Mouse (Mus musculus) forebrain, embryonic 13.5 days (tissue): ENCODE measurements around the gene Fam129c. TPM values are rescaled to one million over a fixed set of nuclear protein-coding genes. Genes with fewer than 3 reads are reported as not detected.
A peak's percentile ranks its signal among the peaks of the same experiment; 100 is the strongest.

Experiments
- ATAC-seq: fragments of 200-750 bp; cut with Nextera tagmentation; 2 replicates; pipeline ENCODE4 v1.8.0; 2017
- H3K27ac ChIP-seq: fragments of 300-500 bp; sonication (generic); 2 replicates; pipeline ENCODE4 v1.5.1; 2015; ENCODE audit warnings: inconsistent platforms, mild to moderate bottlenecking, moderate library complexity
- H3K27me3 ChIP-seq: fragments of 300-500 bp; sonication (generic); 2 replicates; pipeline ENCODE4 v1.6.1; 2015; ENCODE audit warnings: mild to moderate bottlenecking, inconsistent platforms
- H3K36me3 ChIP-seq: fragments of 300-500 bp; sonication (generic); 2 replicates; pipeline ENCODE4 v1.6.1; 2015; ENCODE audit warnings: mild to moderate bottlenecking, inconsistent platforms; ENCODE audit not compliant: poor library complexity, severe bottlenecking
- H3K4me1 ChIP-seq: fragments of 300-500 bp; sonication (generic); 2 replicates; pipeline ENCODE4 v1.6.1; 2015; ENCODE audit warnings: inconsistent platforms
- H3K4me2 ChIP-seq: fragments of 300-500 bp; sonication (generic); 2 replicates; pipeline ENCODE4 v1.6.1; 2015; ENCODE audit warnings: inconsistent platforms, mild to moderate bottlenecking, moderate library complexity
- H3K4me3 ChIP-seq: fragments of 300-500 bp; sonication (generic); 2 replicates; pipeline ENCODE4 v1.5.1; 2015; ENCODE audit warnings: mild to moderate bottlenecking, inconsistent platforms
- H3K9ac ChIP-seq: fragments of 300-500 bp; sonication (generic); 2 replicates; pipeline ENCODE4 v1.6.1; 2015; ENCODE audit warnings: mild to moderate bottlenecking, inconsistent platforms
- H3K9me3 ChIP-seq: fragments of 300-500 bp; sonication (generic); replicated peaks from 2 replicates; pipeline ENCODE4 v1.6.1; 2016; ENCODE audit warnings: inconsistent platforms
- WGBS: fragments of 180-500 bp; shearing (Covaris S2); methylation state at CpG from one replicate; pipeline ENCODE4 v1.1.7; 2015; 5-methylcytosine and 5-hydroxymethylcytosine counted together
- polyA plus RNA-seq: library from polyadenylated mRNA; unstranded; fragments of >200 nt; fragmentation: Nextera tagmentation; extraction: Ambion mirVana; gene quantifications from 2 replicates; pipeline ENCODE4 v1.2.1, GENCODE M21; 2015

The Fam129c gene
- polyA plus RNA-seq, 1 experiment from 2014 or later, result 5.1 TPM

DNA sequence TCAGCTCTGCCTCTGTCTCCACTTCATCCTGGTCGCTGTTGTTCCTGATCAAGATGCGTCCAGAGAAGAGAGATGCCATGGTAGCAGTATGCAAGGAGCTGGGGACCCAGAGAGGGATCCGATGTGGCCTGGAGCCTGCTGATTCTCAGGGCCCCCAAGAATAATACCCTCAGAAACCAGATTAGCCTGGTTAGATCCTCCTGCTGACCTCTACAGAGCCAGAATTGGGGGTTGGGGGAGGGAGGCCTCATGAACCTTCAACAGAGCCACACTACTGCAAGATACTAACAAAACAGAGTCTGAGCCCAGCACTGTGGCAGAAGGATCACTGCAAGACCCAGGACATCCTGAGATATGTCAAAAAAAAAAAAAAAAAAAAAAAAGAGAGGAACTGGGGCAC is 30.9 kb upstream of the Fam129c start, which contains the start of gene Nxnl1:
Nxnl1 (minus strand) TSS at position 101 of the 400 bp plus-strand sequence.
- Histone ChIP-seq H3K9ac (no peak within 1 kb of the TSS), H3K4me3 (no peak within 1 kb of the TSS), H3K36me3 (no peaks in the 10 kb centered on the region), H3K4me1 (peaks cover 33% of the 10 kb centered on the region), H3K27ac (no peak within 1 kb of the TSS), H3K9me3 (no peaks in the 10 kb centered on the region), H3K4me2 (no peak within 1 kb of the TSS), H3K27me3 (peaks cover 27% of the 10 kb centered on the region)
- WGBS, result 39% methylated on average over 3 of the region's 3 CpGs
- no peak for ATAC-seq

DNA sequence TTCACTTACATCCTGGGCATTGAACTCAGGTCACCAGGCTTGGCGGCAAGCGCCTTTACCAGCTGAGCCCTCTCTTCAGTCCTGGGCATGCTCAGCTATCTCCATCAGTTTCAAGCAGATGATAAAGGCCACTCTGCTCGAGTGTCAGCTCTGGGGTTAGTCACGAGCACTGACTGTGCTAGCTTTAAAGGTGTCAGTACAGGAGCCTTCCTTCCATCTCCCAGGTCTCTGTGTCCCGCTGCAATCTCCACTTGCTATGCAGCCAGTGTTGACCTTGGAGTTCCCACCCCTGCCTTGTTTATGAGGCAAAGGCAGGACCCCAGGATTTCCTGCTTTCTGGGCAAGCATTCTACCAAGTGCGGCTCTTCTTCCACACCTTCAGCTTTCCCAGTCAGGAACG is 29.9 kb upstream of the Fam129c start:
- Histone ChIP-seq H3K27ac (0 out of 2 replicates have a peak overlapping the region, but pooled peaks have one; percentile 67), H3K4me3 (no peak overlapping the region), H3K36me3 (no peaks in the 10 kb centered on the region), H3K9me3 (no peaks in the 10 kb centered on the region), H3K4me2 (no peak overlapping the region), H3K9ac (no peak overlapping the region), H3K27me3 (peaks cover 16% of the 10 kb centered on the region), H3K4me1 (peaks cover 42% of the 10 kb centered on the region)
- no peak for ATAC-seq
- 85% methylated on average over 7 of the region's 7 CpGs for WGBS

GRCm38 (mm10) chr8:71568387-71568937 is 29.0 kb upstream of the Fam129c start, which contains the start of gene Slc27a1:
Gene Slc27a1 (plus strand): TSS chr8:71568882.
- Histone ChIP-seq H3K36me3 (no peaks in the 10 kb centered on the region), H3K27me3 (peaks cover 8% of the 10 kb centered on the region), H3K9me3 (no peaks in the 10 kb centered on the region), H3K9ac (peak within 1 kb of the TSS; percentile 82), H3K4me3 (peak within 1 kb of the TSS; percentile 52), H3K4me2 (peak within 1 kb of the TSS; percentile 83), H3K27ac (peak within 1 kb of the TSS; percentile 67), H3K4me1 (peaks cover 44% of the 10 kb centered on the region)
- WGBS, result 14% methylated on average over 13 of the region's 13 CpGs
- no peak for ATAC-seq

DNA sequence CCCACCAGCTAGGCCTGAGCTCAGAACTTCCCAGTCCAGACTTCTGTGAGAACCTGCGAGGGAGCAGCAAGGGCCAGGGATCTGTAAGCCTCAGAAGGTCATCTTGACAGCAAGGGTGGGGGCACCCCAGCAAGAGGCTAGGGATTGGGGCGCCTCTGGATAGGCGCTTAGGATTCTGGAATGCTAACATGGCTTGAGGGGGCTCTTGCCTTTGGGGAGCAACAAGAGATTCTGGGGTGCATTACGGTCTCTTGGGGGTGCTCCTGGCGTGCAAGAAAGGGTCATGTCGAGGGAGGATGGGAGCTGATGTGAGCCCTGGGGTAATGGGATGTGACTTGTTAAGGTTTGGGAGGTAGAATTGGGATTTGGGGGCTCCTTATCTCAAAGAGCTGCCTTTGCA is 28.5 kb upstream of the Fam129c start:
- Histone ChIP-seq H3K27ac (peak overlapping the region; percentile 67), H3K9ac (peak overlapping the region; percentile 82; the same call in 1 of the 2 replicates)
- 17% methylated on average over 6 of the region's 6 CpGs for WGBS

GRCm38 (mm10) chr8:71569366-71570290 is 27.8 kb upstream of the Fam129c start:
- under 1% methylated on average over 51 of the region's 51 CpGs for WGBS
- peaks cover 52% of the 10 kb centered on the region for H3K4me1 ChIP-seq
- peaks cover 5% of the 10 kb centered on the region for H3K27me3 ChIP-seq
- peak overlapping the region; percentile 83 for H3K4me2 ChIP-seq
- H3K4me3 ChIP-seq, result peak overlapping the region; percentile 52
- no peaks in the 10 kb centered on the region for H3K36me3 ChIP-seq
- ATAC-seq, result peak; percentile 82
- peak overlapping the region; percentile 82 for H3K9ac ChIP-seq
- no peaks in the 10 kb centered on the region for H3K9me3 ChIP-seq
- H3K27ac ChIP-seq, result peak overlapping the region; percentile 67

More for the DNA sequence above, 28.5 kb upstream of the Fam129c start:
- H3K4me3 ChIP-seq, result peak overlapping the region; percentile 52
- peaks cover 5% of the 10 kb centered on the region for H3K27me3 ChIP-seq
- no peaks in the 10 kb centered on the region for H3K9me3 ChIP-seq
- peaks cover 45% of the 10 kb centered on the region for H3K4me1 ChIP-seq
- H3K36me3 ChIP-seq, result no peaks in the 10 kb centered on the region
- peak overlapping the region; percentile 83 for H3K4me2 ChIP-seq
- no peak for ATAC-seq

GRCm38 (mm10) chr8:71570291-71570954 is 27.0 kb upstream of the Fam129c start:
- H3K4me2 ChIP-seq, result peak overlapping the region; percentile 83
- H3K27ac ChIP-seq, result peak overlapping the region; percentile 63
- WGBS, result under 1% methylated on average over 41 of the region's 41 CpGs
- H3K36me3 ChIP-seq, result no peaks in the 10 kb centered on the region
- peak; percentile 88 for ATAC-seq
- H3K9me3 ChIP-seq, result no peaks in the 10 kb centered on the region
- peaks cover 4% of the 10 kb centered on the region for H3K27me3 ChIP-seq
- H3K4me3 ChIP-seq, result peak overlapping the region; percentile 52
- peak overlapping the region; percentile 82 for H3K9ac ChIP-seq
- peaks cover 52% of the 10 kb centered on the region for H3K4me1 ChIP-seq

- H3K4me2 ChIP-seq, result peak overlapping the region; percentile 83
- no peaks in the 10 kb centered on the region for H3K27me3 ChIP-seq
- H3K9ac ChIP-seq, result no peak overlapping the region
- no peaks in the 10 kb centered on the region for H3K36me3 ChIP-seq
- no peak for ATAC-seq
- WGBS, result 86% methylated on average over 2 of the region's 2 CpGs
- H3K4me1 ChIP-seq, result peaks cover 52% of the 10 kb centered on the region
- H3K4me3 ChIP-seq, result peak overlapping the region; percentile 52
- peak overlapping the region; percentile 91 for H3K27ac ChIP-seq
- H3K9me3 ChIP-seq, result no peaks in the 10 kb centered on the region
These were observed 25.4 kb upstream of the Fam129c start for GRCm38 (mm10) chr8:71572077-71572476.

DNA sequence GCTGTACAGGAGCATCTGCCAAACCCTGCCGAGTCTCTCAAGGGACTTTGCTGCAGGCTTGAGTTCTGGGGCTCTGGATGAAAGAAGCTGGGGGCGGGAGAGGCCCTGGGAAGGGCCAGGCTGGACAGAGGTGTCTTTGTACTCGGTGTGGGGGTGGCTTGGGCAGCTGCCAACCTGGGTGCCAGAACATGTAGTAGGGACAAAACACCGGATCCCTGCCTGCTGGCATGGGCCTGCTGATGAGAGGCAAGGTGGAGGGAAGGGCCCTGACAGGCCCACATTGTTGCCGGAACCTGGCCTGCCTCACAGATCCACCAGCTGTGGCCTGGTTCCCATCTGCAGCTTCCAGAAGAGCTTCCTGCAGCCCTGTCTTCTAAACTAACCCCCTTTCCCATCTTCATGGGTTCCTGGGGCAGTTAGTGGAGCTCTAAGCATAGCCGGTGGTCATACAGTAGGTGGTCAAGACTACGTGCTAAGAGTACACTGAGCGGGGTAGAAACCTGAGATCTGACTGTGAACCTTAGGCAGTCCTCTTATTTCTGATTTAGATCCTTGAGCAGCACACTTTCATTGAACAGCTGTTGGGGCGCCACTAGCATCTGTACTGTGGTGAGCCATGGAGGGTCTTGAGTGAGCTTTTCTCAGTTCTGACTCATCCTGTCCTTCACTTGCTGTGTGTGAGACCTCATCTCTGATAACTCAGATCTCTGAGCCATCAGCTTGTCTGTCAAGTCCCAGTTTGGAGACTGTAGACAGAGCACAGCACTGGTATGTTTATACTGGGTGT is 24.4 kb upstream of the Fam129c start:
- 56% methylated on average over 9 of the region's 9 CpGs for WGBS

DNA sequence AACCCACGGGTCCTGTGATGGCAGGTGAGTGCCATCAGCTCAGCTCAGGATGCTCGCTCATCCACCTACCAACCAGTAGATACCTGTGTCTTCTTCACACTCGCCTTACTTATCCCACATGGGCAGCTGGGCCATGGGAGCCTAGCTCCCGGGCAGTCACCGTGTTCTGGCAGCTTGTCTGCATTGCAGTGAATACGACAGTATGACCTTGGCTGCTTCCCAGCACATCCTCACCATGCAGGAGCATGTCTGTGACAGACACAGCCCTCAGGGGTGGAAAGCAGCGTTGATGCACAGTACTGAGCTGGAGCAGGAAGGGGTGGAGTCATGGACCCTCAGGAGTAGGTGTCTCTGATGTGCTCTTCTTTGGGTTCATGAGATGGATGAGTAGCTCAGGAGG is 23.0 kb upstream of the Fam129c start:
- H3K9me3 ChIP-seq, result no peaks in the 10 kb centered on the region
- no peak overlapping the region for H3K9ac ChIP-seq

More for the DNA sequence above, 24.4 kb upstream of the Fam129c start:
- Histone ChIP-seq H3K36me3 (no peaks in the 10 kb centered on the region), H3K9ac (peak overlapping the region; percentile 52), H3K4me2 (peak overlapping the region; percentile 83), H3K9me3 (no peaks in the 10 kb centered on the region), H3K4me3 (peak overlapping the region; percentile 52; the same call in 1 of the 2 replicates), H3K27me3 (no peaks in the 10 kb centered on the region), H3K27ac (peak overlapping the region; percentile 91), H3K4me1 (peaks cover 52% of the 10 kb centered on the region)
- ATAC-seq, result peak; percentile 17; the same call in 1 of the 2 replicates

DNA sequence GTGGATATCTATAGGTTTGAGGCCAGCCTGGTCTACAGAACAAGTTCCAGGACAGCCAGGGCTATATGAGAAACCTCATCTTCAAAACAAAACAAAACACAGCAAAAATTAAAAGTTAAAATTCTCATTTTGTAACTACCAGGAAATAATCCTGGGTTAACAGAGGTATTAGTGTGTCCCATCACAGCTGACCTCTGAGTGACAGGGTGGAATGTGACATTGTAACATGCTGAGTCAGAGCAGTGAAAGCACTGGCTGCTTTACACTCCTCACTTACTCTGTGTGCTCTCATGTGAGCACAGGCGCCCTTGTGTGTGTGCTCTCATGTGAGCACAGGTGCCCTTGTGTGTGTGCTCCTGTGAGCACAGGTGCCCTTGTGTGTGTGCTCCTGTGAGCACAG is 22.4 kb upstream of the Fam129c start:
- Histone ChIP-seq H3K27me3 (no peaks in the 10 kb centered on the region), H3K9ac (no peak overlapping the region), H3K27ac (no peak overlapping the region), H3K4me1 (peaks cover 51% of the 10 kb centered on the region), H3K9me3 (no peaks in the 10 kb centered on the region), H3K4me3 (no peak overlapping the region), H3K36me3 (peaks cover under 1% of the 10 kb centered on the region; the same call in 1 of the 2 replicates), H3K4me2 (no peak overlapping the region)
- 63% methylated on average over 1 of the region's 1 CpGs for WGBS
- ATAC-seq, result no peak

More for the DNA sequence above, 23.0 kb upstream of the Fam129c start:
- 81% methylated on average over 7 of the region's 7 CpGs for WGBS
- H3K4me2 ChIP-seq, result no peak overlapping the region
- no peak for ATAC-seq
- H3K27me3 ChIP-seq, result no peaks in the 10 kb centered on the region
- peaks cover 46% of the 10 kb centered on the region for H3K4me1 ChIP-seq
- no peaks in the 10 kb centered on the region for H3K36me3 ChIP-seq
- no peak overlapping the region for H3K27ac ChIP-seq
- H3K4me3 ChIP-seq, result no peak overlapping the region

DNA sequence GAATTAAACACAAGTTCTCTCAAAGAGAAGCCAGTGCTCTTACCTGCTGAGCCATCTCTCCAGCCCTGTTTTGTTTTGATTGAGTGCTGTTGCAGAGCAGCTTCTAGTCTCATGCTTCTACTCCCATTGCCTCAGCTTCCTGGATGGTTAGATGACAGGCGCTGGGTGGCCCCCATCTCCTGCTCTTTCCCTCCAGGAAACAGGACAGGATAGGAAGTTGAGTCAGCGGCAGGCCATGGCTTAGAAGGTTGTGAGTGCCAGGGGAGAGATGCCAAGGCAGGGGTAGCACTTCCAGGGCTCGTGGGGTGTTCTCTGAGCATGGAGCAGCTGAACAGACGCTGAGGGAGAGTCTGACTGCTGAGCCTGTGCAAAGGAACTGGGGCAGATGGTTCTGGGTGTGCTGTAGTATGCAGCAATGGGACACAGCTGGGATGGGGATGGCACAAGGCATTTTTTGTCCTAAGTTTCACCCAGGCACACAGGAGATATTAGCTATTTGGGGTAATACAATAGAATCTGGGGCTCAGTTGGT is 19.5 kb upstream of the Fam129c start:
- ATAC-seq, result no peak
- no peak overlapping the region for H3K9ac ChIP-seq
- H3K4me2 ChIP-seq, result no peak overlapping the region
- peaks cover 26% of the 10 kb centered on the region for H3K36me3 ChIP-seq
- WGBS, result 74% methylated on average over 4 of the region's 4 CpGs
- H3K4me3 ChIP-seq, result no peak overlapping the region
- H3K27me3 ChIP-seq, result no peaks in the 10 kb centered on the region
- H3K4me1 ChIP-seq, result peaks cover 33% of the 10 kb centered on the region
- no peaks in the 10 kb centered on the region for H3K9me3 ChIP-seq
- no peak overlapping the region for H3K27ac ChIP-seq
